Comparison of ENCODE assay signal across 8 mouse cellular contexts in genomic region chr2:32882283-32883043, GRCm38 (mm10). TPM values are rescaled to one million over a fixed set of nuclear protein-coding genes. Genes with fewer than 3 reads are reported as not detected.
A peak's percentile ranks its signal among the peaks of the same experiment; 100 is the strongest.
DNase-seq lines count a peak whose midpoint lies in the region; ATAC-seq and TF ChIP-seq lines count a peak whose summit lies in the region.

No protein-coding gene starts in this region.

- H3K4me2 ChIP-seq in hindbrain, embryonic 11.5 days (replicated peaks; ENCODE audit: low read depth, low read length) = no peak overlapping the region
- no peak overlapping the region; the same call in 1 of the 2 replicates for H3K4me2 ChIP-seq in neural tube, embryonic 13.5 days

- H3K4me1 ChIP-seq in hindbrain, embryonic 10.5 days (replicated peaks) = peaks cover 89% of the 10 kb centered on the region
- H3K4me1 ChIP-seq in hindbrain, embryonic 11.5 days (replicated peaks; ENCODE audit: control insufficient read depth, insufficient read depth, low read length) = peaks cover 17% of the 10 kb centered on the region
- peaks cover 2% of the 10 kb centered on the region; the same call in 1 of the 2 replicates for H3K4me1 ChIP-seq in liver, adult 2 months (ENCODE audit: control insufficient read depth, insufficient read depth, low read length)
- peaks cover 82% of the 10 kb centered on the region for H3K4me1 ChIP-seq in neural tube, embryonic 13.5 days (replicated peaks)

- H3K9ac ChIP-seq in hindbrain, embryonic 11.5 days (ENCODE audit: low read depth, low read length) = no peak overlapping the region
- peak overlapping the region; percentile 12; the same call in 1 of the 2 replicates for H3K9ac ChIP-seq in liver, adult 2 months (ENCODE audit: low read depth, low read length)
- H3K9ac ChIP-seq in neural tube, embryonic 13.5 days = 0 out of 2 replicates have a peak overlapping the region, but pooled peaks have one; percentile 34

- peak overlapping the region; percentile 81 for H3K27ac ChIP-seq in hindbrain, embryonic 10.5 days
- H3K27ac ChIP-seq in hindbrain, embryonic 11.5 days (ENCODE audit: low read depth, low read length) = no peak overlapping the region
- H3K27ac ChIP-seq in liver, adult 2 months (replicated peaks; ENCODE audit: insufficient read depth, low read depth, low read length) = peak overlapping the region; percentile 22
- peak overlapping the region; percentile 69 for H3K27ac ChIP-seq in neural tube, embryonic 13.5 days (replicated peaks)

- no peaks in the 10 kb centered on the region for H3K36me3 ChIP-seq in hindbrain, embryonic 10.5 days
- H3K36me3 ChIP-seq in hindbrain, embryonic 11.5 days (ENCODE audit: control insufficient read depth, insufficient read depth, low read length) = no peaks in the 10 kb centered on the region
- no peaks in the 10 kb centered on the region for H3K36me3 ChIP-seq in liver, adult 2 months (ENCODE audit: control insufficient read depth, insufficient read depth, low read length)
- no peaks in the 10 kb centered on the region for H3K36me3 ChIP-seq in neural tube, embryonic 13.5 days

- no peaks in the 10 kb centered on the region for H3K27me3 ChIP-seq in hindbrain, embryonic 10.5 days (ENCODE audit: insufficient read depth, poor library complexity, severe bottlenecking)
- no peaks in the 10 kb centered on the region for H3K27me3 ChIP-seq in hindbrain, embryonic 11.5 days (ENCODE audit: control insufficient read depth, insufficient read depth, low read length)
- H3K27me3 ChIP-seq in liver, adult 2 months (ENCODE audit: control insufficient read depth, insufficient read depth, low read length) = no peaks in the 10 kb centered on the region
- H3K27me3 ChIP-seq in neural tube, embryonic 13.5 days = no peaks in the 10 kb centered on the region

- no peak for TF ChIP-seq POLR2A in liver, adult 2 months (IDR thresholded peaks at IDR 0.05; ENCODE audit: extremely low read depth, insufficient read depth, low read length)

- intact Hi-C loops in heart, postnatal 10 days (cut with DNase I) = no loop called here

- no peaks in the 10 kb centered on the region for H3K9me3 ChIP-seq in hindbrain, embryonic 10.5 days
- H3K9me3 ChIP-seq in hindbrain, embryonic 11.5 days (ENCODE audit: control insufficient read depth, low read length) = no peaks in the 10 kb centered on the region
- H3K9me3 ChIP-seq in neural tube, embryonic 13.5 days = no peaks in the 10 kb centered on the region

- DNase-seq in hindbrain, embryonic 10.5 days (ENCODE audit: low spot score) = no peak
- DNase-seq in hindbrain, embryonic 11.5 days (ENCODE audit: low spot score) = no peak
- peak; percentile 41 to 68 for DNase-seq in adrenal gland, postnatal 36 days
- peak; percentile 50 to 55 for DNase-seq in heart, postnatal 10 days
- DNase-seq in liver, adult 2 months (ENCODE audit: extremely low read depth, low read depth, low spot score) = no peak
- no peak for DNase-seq in layer of hippocampus, postnatal 36 days
- DNase-seq in layer of hippocampus, adult 8-10 months (ENCODE audit: low spot score in 2 of 2) = no peak

- 59% methylated on average over 16 of the region's 21 CpGs for WGBS in hindbrain, embryonic 10.5 days
- 53% methylated on average over 13 of the region's 21 CpGs for WGBS in hindbrain, embryonic 11.5 days
- 62% methylated on average over 19 of the region's 21 CpGs for WGBS in liver, adult 2 months
- WGBS in neural tube, embryonic 13.5 days = 66% methylated on average over 13 of the region's 21 CpGs

- TF ChIP-seq CTCF in liver, adult 2 months (IDR thresholded peaks at IDR 0.05; ENCODE audit: low read depth, low read length) = no peak

- H3K4me3 ChIP-seq in hindbrain, embryonic 10.5 days = no peak overlapping the region
- H3K4me3 ChIP-seq in hindbrain, embryonic 11.5 days (ENCODE audit: low read depth, low read length) = no peak overlapping the region
- H3K4me3 ChIP-seq in liver, adult 2 months (ENCODE audit: insufficient read depth, low read depth, low read length) = no peak overlapping the region
- no peak overlapping the region for H3K4me3 ChIP-seq in neural tube, embryonic 13.5 days

- no peaks in the 10 kb centered on the region; the same call in 1 of the 2 replicates for H3K79me2 ChIP-seq in liver, adult 2 months (ENCODE audit: control insufficient read depth, insufficient read depth, low read length)

- no peak for ATAC-seq in hindbrain, embryonic 11.5 days (ENCODE audit: low FRiP score)
- no peak for ATAC-seq in neural tube, embryonic 13.5 days (ENCODE audit: low read depth)

RNA-seq across cellular contexts. Expression of gene Fam129b, which starts 6.5 kb away (rescaled TPM):
- 34.3 and 36.1 TPM in 2 replicates for polyA plus RNA-seq in hindbrain, embryonic 10.5 days (2016; fragmentation: Nextera tagmentation; extraction: Ambion mirVana)
- 11.6 and 13.1 TPM in 2 replicates for polyA plus RNA-seq in hindbrain, embryonic 11.5 days (2014; fragmentation: Nextera tagmentation; extraction: Ambion mirVana)
- 10 to 100 TPM; 15.8 to 32.3 TPM for total RNA-seq in adrenal gland, postnatal 36 days (2021)
- 10 to 100 TPM; 40.4 to 46.2 TPM for total RNA-seq in heart, postnatal 10 days (2021)
- 6.5 and 6.8 TPM in 2 replicates for total RNA-seq in liver, adult 2 months (2014; rRNA removed)
- polyA plus RNA-seq in liver, adult 2 months (2012; rRNA removed) = 5.6 and 10.5 TPM in 2 replicates
- polyA plus RNA-seq in neural tube, embryonic 13.5 days (2015; fragmentation: Nextera tagmentation; extraction: Ambion mirVana) = 35.9 and 37.3 TPM in 2 replicates
- 10 to 100 TPM; 14.0 to 17.7 TPM for total RNA-seq in layer of hippocampus, postnatal 36 days (2021)
- 10 to 100 TPM; 21.8 to 39.3 (median 32.1) TPM for total RNA-seq in layer of hippocampus, adult 8-10 months (2022)

RNA-seq across cellular contexts. Expression of gene Stxbp1, which starts 35.4 kb away (rescaled TPM):
- polyA plus RNA-seq in hindbrain, embryonic 10.5 days (2016; fragmentation: Nextera tagmentation; extraction: Ambion mirVana) = 40.1 and 63.3 TPM in 2 replicates
- polyA plus RNA-seq in hindbrain, embryonic 11.5 days (2014; fragmentation: Nextera tagmentation; extraction: Ambion mirVana) = 62.8 and 64.7 TPM in 2 replicates
- total RNA-seq in adrenal gland, postnatal 36 days (2021) = 10 to 100 TPM; 21.5 to 30.6 TPM
- 10 to 100 TPM; 25.4 to 25.7 TPM for total RNA-seq in heart, postnatal 10 days (2021)
- 0.74 and 1.7 TPM in 2 replicates for total RNA-seq in liver, adult 2 months (2014; rRNA removed)
- 1.3 and 1.6 TPM in 2 replicates for polyA plus RNA-seq in liver, adult 2 months (2012; rRNA removed)
- 192 and 198 TPM in 2 replicates for polyA plus RNA-seq in neural tube, embryonic 13.5 days (2015; fragmentation: Nextera tagmentation; extraction: Ambion mirVana)
- total RNA-seq in layer of hippocampus, postnatal 36 days (2021) = 100 to 1,000 TPM; 561 to 604 TPM
- 100 to 1,000 TPM; 583 to 634 (median 610) TPM for total RNA-seq in layer of hippocampus, adult 8-10 months (2022)

Comparison
In these comparisons a context has a peak if more than half of its experiments do, and no peak if none do; other contexts are left out.
1. DNase-seq: peak in adrenal gland, postnatal 36 days (2 of 2) and heart, postnatal 10 days (2 of 2); none in hindbrain, embryonic 10.5 days (single experiment), hindbrain, embryonic 11.5 days (single experiment), liver, adult 2 months (single experiment), layer of hippocampus, postnatal 36 days (0 of 2) and layer of hippocampus, adult 8-10 months (0 of 2).
2. RNA of gene Stxbp1, which starts 35.4 kb away (total RNA-seq): 583 to 634 TPM in layer of hippocampus, adult 8-10 months and 561 to 604 TPM in layer of hippocampus, postnatal 36 days; 21.5 to 30.6 TPM in adrenal gland, postnatal 36 days, 25.4 to 25.7 TPM in heart, postnatal 10 days and 0.74 to 1.7 TPM in liver, adult 2 months; every median in the first group is over 10 times any median in the second.